Mouse (Mus musculus): ENCODE data around the gene Wrap73.

GRCm38 (mm10) chr4:154171931-154172604 is 29.9 kb downstream of the Wrap73 start:
- TF ChIP-seq CTCF (conservative IDR thresholded peaks at IDR 0.05; ENCODE audit: low read length) (no peak), NANOG (IDR thresholded peaks at IDR 0.05; ENCODE audit: borderline replicate concordance, low read length) (no peak), POU5F1 (IDR thresholded peaks at IDR 0.05; ENCODE audit: borderline replicate concordance, low read length) (no peak)
